Mouse (Mus musculus) urinary bladder, adult 18-20 months (tissue): ENCODE measurements around the gene Ftsj3.

Experiments used
- DNase-seq, 2 experiments: peaks; one replicate each; pipeline ENCODE4 v3.0.0; 2022; ENCODE audit warnings: low spot score in 2 of 2, mixed read lengths in 2 of 2

Gene Ftsj3

GRCm38 (mm10) chr11:106255685-106256451 lies at the start of gene Ftsj3, which contains the start of gene Psmc5:
Ftsj3 (minus strand) TSS chr11:106256079.
Psmc5 (plus strand) TSS chr11:106256154.
- DNase-seq = peak; percentile 96 to 97

DNA sequence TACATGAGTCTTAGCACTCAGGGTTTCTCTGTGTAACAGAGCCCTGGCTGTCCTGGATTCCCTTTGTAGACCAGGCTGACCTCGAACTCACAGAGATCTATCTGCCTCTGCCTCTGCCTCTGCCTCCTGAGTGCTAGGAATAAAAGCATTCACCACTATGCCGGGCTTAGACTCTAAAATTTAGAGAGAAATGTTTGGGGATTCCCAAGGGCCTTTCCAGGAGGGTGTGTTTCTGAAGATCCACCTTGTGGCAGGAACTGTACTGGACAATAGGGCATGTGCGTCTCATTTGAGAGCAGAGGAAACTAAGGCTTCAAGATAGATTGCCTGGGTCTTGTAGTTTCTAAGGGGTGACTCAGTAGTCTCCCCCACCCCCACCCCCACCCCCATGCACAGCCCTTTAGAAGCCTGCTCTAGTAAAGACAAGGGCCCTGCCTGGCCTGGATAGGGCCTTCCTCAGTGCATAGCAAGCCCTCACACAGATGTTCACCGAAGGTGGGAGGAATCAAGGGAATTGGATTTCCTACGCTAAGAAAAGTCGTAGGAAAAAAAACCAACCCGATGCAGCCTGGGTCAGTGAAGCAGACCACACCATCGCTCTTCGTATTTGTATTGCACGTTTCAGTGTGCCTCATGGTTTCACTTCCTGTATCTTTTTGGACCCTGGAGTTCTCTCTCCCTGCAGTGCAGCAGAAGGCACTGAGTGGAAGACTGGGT lies 49.6 kb upstream of the Ftsj3 start:
- no peak for DNase-seq

DNA sequence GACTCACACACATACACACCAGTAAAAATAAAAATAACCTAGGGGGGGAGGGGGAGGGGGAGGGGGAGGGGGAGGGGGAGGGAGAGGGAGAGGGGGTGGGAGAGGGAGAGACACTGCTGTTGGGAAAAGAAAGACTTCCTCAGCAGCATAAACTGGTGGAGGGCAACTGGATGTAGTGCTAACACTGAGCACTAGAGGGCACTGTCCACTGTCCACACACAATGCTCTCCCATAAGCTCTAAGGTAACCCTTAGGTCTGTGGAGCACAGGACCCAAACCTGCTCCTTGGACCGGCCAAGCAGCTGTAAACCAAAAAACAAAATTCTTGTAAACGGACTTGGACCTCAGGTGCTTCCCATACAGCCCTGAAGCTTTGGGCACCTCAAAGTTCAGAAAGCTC lies 46.8 kb upstream of the Ftsj3 start:
- DNase-seq = peak in 1 of 2 experiments; percentile 30

DNA sequence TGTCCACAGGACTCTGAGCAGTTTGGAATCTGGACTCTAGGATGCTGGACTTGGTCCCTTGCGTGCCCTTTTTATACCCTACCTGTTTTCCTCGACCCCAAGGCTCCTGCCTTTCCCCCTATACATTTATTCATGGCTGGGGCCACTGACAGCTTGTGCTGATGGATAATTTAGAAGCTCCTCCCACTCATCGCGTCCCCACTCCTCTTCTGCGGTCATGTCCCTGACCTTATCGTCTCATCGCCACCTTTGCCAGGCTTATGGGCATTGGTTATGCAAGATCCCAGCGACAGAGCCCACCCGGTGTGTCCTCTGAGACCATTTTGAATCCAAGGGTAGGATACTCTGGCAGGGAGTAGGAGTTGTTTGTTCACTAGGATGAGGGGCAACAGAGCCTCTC lies 45.9 kb upstream of the Ftsj3 start, which contains the start of gene Gh:
Gene Gh (minus strand): TSS at position 101 of the 400 bp plus-strand sequence.
- no peak for DNase-seq

DNA sequence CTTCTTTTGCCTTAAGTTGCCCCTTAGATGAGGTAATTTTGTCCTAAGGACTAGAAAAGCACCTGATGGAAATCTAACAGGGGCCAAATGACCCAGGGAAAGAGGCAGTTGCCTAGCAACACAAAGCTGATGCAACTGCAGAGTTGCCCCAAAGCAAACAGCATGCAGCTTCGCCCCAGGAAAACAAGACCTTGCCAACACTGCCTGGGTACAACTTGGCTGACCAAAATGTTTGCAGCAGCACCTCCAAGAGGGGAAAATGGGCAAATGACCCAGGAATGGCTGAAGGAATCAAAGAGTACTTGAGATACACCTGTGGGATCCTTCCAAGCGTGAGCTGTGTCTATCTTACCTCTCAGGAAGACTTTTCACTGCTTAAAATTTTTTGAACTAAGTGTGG lies 36.0 kb upstream of the Ftsj3 start:
- no peak for DNase-seq

- no peak for DNase-seq
Observed at GRCm38 (mm10) chr11:106290376-106290775, 34.5 kb upstream of the Ftsj3 start.

DNA sequence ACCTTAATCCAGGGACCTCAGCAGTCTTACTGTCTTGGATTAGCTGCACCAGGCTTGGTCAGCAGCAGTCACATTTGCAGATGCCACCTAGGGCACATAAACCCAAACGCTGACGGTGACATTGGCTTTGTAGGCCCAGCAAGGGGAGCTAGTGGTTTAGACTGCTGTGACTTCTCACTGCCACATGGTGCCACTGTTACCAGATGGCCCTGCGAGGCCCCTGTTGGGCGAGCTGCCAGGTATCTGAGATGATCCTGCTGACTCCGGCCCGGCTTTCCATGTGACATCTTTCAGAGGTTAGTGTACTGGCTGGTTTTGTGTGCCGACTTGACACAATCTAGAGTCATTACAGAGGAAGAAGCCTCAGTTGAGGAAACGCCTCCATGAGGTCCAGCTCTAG lies 33.5 kb upstream of the Ftsj3 start:
- DNase-seq = no peak

DNA sequence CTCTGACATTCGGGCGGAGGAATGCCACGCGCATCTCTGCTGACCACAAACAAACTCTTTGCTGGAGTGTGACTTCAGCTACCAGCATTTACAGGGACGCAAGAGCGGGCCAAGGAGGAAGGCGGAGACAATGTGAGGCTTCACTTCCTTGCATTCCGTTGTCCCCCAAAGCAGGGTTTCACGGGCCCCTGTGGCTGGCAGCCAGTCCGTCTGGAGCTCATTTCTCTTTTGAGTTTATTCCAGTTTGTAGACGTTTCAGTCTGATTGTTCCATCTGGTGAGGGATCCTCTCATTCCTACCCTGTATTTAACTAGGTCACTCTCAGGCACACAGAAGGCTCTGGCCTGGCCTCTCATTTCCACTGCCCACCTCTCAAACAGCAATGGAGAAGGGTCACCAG lies 31.1 kb upstream of the Ftsj3 start:
- DNase-seq = no peak

- no peak for DNase-seq
Observed at GRCm38 (mm10) chr11:106286206-106286605, 30.3 kb upstream of the Ftsj3 start.

DNA sequence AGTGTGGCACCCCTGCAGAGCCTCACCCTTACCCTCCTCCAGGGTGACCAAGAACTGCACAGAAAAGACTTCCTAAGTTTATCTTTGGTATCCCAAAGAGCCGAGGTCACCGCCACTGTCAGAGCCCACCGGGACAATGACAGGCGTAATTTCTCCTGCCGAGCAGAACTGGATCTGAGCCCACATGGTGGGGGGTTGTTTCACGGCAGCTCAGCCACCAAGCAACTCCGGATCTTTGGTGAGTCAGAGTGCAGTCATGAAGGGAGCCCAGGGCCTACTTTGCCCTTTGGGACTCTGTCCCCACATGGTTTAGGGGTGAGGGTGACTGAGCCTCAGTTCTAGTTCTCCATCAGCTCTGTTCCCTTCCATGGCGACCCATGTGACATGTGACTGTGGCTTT lies 28.2 kb upstream of the Ftsj3 start:
- DNase-seq = no peak

DNA sequence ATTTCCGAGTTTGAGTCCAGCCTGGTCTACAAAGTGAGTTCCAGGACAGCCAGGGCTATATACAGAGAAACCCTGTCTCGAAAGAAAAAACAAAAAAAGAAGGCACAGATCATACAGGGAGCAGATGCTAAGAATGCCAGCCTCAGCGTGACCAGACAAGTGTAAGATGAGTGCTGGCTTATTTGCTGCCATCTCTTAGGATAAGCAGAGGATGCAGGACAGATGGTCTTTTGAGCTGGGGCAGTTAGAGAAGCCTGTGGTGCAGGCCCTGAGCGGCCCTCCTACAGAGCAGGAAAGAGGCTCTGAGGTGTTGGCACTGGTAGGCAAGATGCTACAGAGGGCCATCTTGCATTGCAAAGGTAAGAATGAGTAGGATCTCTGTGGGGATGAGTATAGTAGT lies 27.5 kb upstream of the Ftsj3 start:
- DNase-seq = no peak

GRCm38 (mm10) chr11:106282452-106282851 lies 26.6 kb upstream of the Ftsj3 start:
- DNase-seq = no peak

DNA sequence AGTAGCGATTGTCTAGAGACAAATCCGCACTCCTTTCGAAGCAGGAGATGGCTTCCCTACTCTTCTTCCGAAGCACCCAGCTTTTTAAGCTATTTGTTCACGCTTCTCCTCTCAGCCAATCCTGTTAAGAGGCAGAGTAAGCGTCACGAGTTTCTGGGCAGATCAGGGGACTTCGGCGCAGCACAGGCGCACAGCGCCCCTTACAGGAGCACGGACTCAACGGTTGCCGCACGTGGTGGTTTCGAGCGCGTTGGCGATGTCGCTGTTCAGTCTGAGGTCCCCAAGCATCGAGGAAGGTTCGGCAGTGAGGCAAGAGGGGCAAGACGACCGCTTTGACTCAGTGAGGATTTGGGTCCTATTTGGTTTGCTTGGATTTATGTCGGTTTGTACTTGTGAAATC lies 20.6 kb upstream of the Ftsj3 start, which contains the start of gene Tcam1:
Gene Tcam1 (plus strand): TSS at position 219 of the 400 bp plus-strand sequence.
- DNase-seq = peak; percentile 89

DNA sequence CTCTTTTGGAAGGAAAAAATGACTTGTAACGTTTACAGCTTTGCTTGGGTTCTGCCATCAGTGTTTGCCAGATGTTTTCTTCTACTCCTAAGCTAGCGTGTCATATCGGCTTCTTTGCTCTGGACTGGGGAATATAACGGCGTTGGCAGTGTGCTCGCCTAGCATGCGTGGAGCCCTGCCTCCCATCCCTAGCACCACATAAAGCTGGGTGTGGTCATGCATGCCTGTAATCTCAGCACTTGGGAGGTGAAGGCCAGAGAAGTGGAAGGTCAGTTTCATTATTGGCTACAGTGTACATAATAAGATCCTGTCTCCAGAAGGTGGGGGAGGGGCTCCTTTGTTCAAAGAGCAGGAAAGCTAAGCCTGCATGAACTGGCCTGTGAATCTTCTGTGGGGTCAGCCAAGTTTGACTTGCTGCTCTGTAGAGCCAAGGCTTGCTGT lies 19.1 kb upstream of the Ftsj3 start:
- DNase-seq = peak in 1 of 2 experiments; percentile 60

DNA sequence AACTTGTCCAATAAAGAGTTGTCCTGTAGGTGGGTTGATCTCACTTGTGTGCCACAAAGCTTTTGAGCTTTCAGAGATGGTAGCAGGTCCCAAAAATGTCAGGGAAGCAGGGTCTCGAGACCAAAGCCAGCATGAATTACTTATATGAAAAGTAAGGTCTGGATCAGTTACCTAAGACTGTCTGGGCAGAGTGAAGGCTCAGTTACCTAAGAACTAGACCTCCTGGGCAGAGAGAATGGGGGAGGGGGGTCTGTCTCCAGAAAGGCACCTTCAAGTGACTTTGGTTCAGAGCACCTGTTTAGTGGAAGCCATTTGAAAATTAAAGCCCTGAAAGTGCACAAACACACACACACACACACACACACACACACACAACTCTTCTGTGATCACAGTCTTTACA lies 18.5 kb upstream of the Ftsj3 start:
- DNase-seq = no peak

- DNase-seq = no peak
Observed at GRCm38 (mm10) chr11:106273811-106274210, 17.9 kb upstream of the Ftsj3 start.

GRCm38 (mm10) chr11:106273311-106273684 lies 17.4 kb upstream of the Ftsj3 start:
- DNase-seq = no peak

DNA sequence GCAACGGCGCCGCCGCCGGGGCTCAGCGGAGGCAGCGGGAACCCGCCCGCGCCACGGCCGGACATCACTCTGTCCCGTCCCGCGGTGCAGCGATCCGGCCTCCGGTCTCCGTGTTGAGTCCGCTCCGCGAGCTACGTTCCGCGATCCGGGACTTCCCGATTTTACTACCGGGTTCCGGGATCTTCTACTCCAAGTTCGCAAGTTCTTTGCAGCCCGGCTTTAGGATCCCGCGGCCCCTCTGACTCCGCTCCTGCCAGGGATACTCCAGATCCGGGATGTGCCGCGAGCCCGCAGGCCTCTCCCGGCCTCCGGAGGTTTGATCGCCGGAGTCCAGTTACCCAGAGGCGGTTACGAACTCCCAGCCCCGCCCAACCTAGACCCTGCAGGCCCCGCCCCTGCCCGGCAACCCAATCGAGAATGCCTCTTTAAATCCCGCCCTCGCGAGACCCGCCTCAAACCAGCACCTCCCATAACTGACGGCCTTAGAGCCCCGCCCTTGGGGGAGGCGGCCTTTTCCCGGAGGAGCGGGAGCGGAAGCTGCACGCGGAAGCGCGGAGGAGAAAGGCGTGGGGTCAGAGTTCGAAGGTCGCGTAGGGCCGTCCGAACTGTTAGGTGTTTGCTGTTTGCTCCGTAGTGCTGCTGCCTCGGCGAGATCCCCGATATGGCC lies 16.9 kb upstream of the Ftsj3 start, which contains the start of gene Smarcd2:
Gene Smarcd2 (minus strand): TSS at position 329 of the 667 bp plus-strand sequence.
- DNase-seq = peak; percentile 98 to 100

- peak in 1 of 2 experiments; percentile 59 for DNase-seq
Observed at GRCm38 (mm10) chr11:106271794-106272643, 16.1 kb upstream of the Ftsj3 start.

- DNase-seq = peak in 1 of 2 experiments; percentile 34
Observed at GRCm38 (mm10) chr11:106271131-106271793, 15.4 kb upstream of the Ftsj3 start.

DNA sequence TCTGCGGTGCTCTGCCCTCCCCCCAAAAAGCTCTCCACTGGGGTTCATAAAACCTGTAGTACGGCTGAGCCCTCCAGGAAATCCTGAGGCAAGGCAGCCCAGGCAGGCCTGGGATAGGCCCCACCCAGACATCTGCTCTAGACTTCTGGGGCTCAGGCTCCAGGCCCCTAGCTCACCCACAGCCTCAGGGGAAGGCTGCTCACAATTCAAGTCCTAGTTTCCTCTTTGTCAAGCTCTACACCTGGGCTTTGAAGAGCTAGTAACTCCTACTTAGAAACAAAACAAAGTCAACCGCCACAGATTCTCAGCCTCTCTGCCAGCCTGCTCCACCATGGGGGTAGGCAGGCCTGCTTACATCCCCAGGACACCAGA lies 13.2 kb upstream of the Ftsj3 start:
- DNase-seq = peak in 1 of 2 experiments; percentile 33
